Mouse (Mus musculus) kidney, adult 2 months (tissue): Measurements from ENCODE around the gene Unk. TPM values are rescaled to one million over a fixed set of nuclear protein-coding genes. Genes with fewer than 3 reads are reported as not detected.
A peak's percentile ranks its signal among the peaks of the same experiment; 100 is the strongest.

Experiments
- DNase-seq: peaks from one replicate; pipeline ENCODE4 v3.0.0; 2021
- H3K27ac ChIP-seq: fragments of 200-500 bp; 2 replicates; pipeline ENCODE4 v1.5.1; 2012; ENCODE audit warnings: low read depth, low read length, control low read depth, inconsistent platforms; ENCODE audit not compliant: insufficient read depth
- H3K27me3 ChIP-seq: fragments of 200-500 bp; replicated peaks from 2 replicates; pipeline ENCODE4 v1.6.1; 2012; ENCODE audit warnings: mild to moderate bottlenecking, moderate library complexity, low read length, inconsistent platforms; ENCODE audit not compliant: control insufficient read depth, insufficient read depth
- H3K36me3 ChIP-seq: fragments of 200-500 bp; 2 replicates; pipeline ENCODE4 v1.6.1; 2012; ENCODE audit warnings: mild to moderate bottlenecking, moderate library complexity, low read length, inconsistent platforms; ENCODE audit not compliant: control insufficient read depth, insufficient read depth
- H3K4me1 ChIP-seq: fragments of 200-500 bp; 2 replicates; pipeline ENCODE4 v1.6.1; 2011; ENCODE audit warnings: low read length; ENCODE audit not compliant: control insufficient read depth, insufficient read depth
- H3K4me3 ChIP-seq: fragments of 200-500 bp; 2 replicates; pipeline ENCODE4 v1.5.1; 2011; ENCODE audit warnings: mild to moderate bottlenecking, low read depth, low read length, control low read depth; ENCODE audit not compliant: insufficient read depth
- CTCF ChIP-seq: fragments of 200-500 bp; conservative IDR thresholded peaks from 2 replicates; pipeline ENCODE4 v1.5.1; 2011; ENCODE audit warnings: low read depth, mild to moderate bottlenecking, control low read depth, low read length, moderate library complexity, mixed read lengths; ENCODE audit not compliant: insufficient read depth, insufficient read length
- POLR2A ChIP-seq: fragments of 200-500 bp; IDR thresholded peaks from one replicate; pipeline ENCODE4 v1.6.1; 2011; ENCODE audit warnings: low read depth, low read length, control low read depth
- WGBS: fragments of 180-500 bp; shearing (Covaris S2); methylation state at CpG from one replicate; pipeline ENCODE4 v1.1.7; 2018; 5-methylcytosine and 5-hydroxymethylcytosine counted together
- polyA plus RNA-seq: library from polyadenylated mRNA; depleted of rRNA; stranded (reverse); fragments of >200 nt; gene quantifications from 2 replicates; pipeline ENCODE4 v1.2.3, GENCODE M21; 2012

The Unk gene
- polyA plus RNA-seq, 1 experiment = 22.1 TPM

GRCm38 (mm10) chr11:116099462-116099861 is 69.3 kb downstream of the Unk start:
- H3K4me1 ChIP-seq = peaks cover 43% of the 10 kb centered on the region
- DNase-seq = no peak
- H3K27me3 ChIP-seq = no peaks in the 10 kb centered on the region
- peak overlapping the region; percentile 95 for H3K27ac ChIP-seq
- TF ChIP-seq POLR2A (no peak), CTCF (no peak)
- WGBS = 31% methylated on average over 6 of the region's 6 CpGs
- H3K4me3 ChIP-seq = peak overlapping the region; percentile 52
- H3K36me3 ChIP-seq = no peaks in the 10 kb centered on the region

GRCm38 (mm10) chr11:116100385-116100784 is 70.3 kb downstream of the Unk start:
- Histone ChIP-seq H3K4me3 (peak overlapping the region; percentile 39), H3K4me1 (peaks cover 49% of the 10 kb centered on the region), H3K36me3 (no peaks in the 10 kb centered on the region), H3K27ac (peak overlapping the region; percentile 83), H3K27me3 (no peaks in the 10 kb centered on the region)
- TF ChIP-seq CTCF (no peak), POLR2A (peak; percentile 54)
- DNase-seq = peak; percentile 89
- 29% methylated on average over 6 of the region's 6 CpGs for WGBS

- WGBS = 44% methylated on average over 7 of the region's 7 CpGs
- H3K4me1 ChIP-seq = peaks cover 49% of the 10 kb centered on the region
- no peaks in the 10 kb centered on the region for H3K27me3 ChIP-seq
- H3K36me3 ChIP-seq = no peaks in the 10 kb centered on the region
- peak; percentile 43 for DNase-seq
- peak overlapping the region; percentile 39 for H3K4me3 ChIP-seq
- peak overlapping the region; percentile 83 for H3K27ac ChIP-seq
- TF ChIP-seq CTCF (no peak), POLR2A (no peak)
Observed at GRCm38 (mm10) chr11:116100839-116101238, 70.7 kb downstream of the Unk start.

GRCm38 (mm10) chr11:116101931-116102381 is 71.8 kb downstream of the Unk start:
- no peaks in the 10 kb centered on the region for H3K27me3 ChIP-seq
- no peak for TF ChIP-seq CTCF
- no peak for TF ChIP-seq POLR2A
- peak overlapping the region; percentile 83 for H3K27ac ChIP-seq
- peaks cover 56% of the 10 kb centered on the region for H3K4me1 ChIP-seq
- DNase-seq = peak; percentile 76
- H3K4me3 ChIP-seq = peak overlapping the region; percentile 26
- WGBS = 7% methylated on average over 11 of the region's 11 CpGs
- H3K36me3 ChIP-seq = peaks cover 2% of the 10 kb centered on the region; the same call in 1 of the 2 replicates

- 35% methylated on average over 3 of the region's 4 CpGs for WGBS
- TF ChIP-seq POLR2A (no peak), CTCF (no peak)
- no peaks in the 10 kb centered on the region for H3K27me3 ChIP-seq
- peaks cover 62% of the 10 kb centered on the region for H3K4me1 ChIP-seq
- peak overlapping the region; percentile 26; the same call in 1 of the 2 replicates for H3K4me3 ChIP-seq
- H3K27ac ChIP-seq = peak overlapping the region; percentile 83
- H3K36me3 ChIP-seq = peaks cover 2% of the 10 kb centered on the region; the same call in 1 of the 2 replicates
- peak; percentile 8 for DNase-seq
Observed at GRCm38 (mm10) chr11:116102472-116102871, 72.3 kb downstream of the Unk start.

GRCm38 (mm10) chr11:116103572-116103971 is 73.5 kb downstream of the Unk start:
- Histone ChIP-seq H3K27me3 (no peaks in the 10 kb centered on the region), H3K4me3 (no peak overlapping the region), H3K4me1 (peaks cover 65% of the 10 kb centered on the region), H3K27ac (peak overlapping the region; percentile 91), H3K36me3 (peaks cover 2% of the 10 kb centered on the region; the same call in 1 of the 2 replicates)
- peak; percentile 51 for DNase-seq
- WGBS = 37% methylated on average over 12 of the region's 12 CpGs
- TF ChIP-seq CTCF = no peak
- TF ChIP-seq POLR2A = no peak

GRCm38 (mm10) chr11:116104006-116104646 is 74.0 kb downstream of the Unk start:
- H3K27me3 ChIP-seq = no peaks in the 10 kb centered on the region
- peaks cover 61% of the 10 kb centered on the region for H3K4me1 ChIP-seq
- peak overlapping the region; percentile 91 for H3K27ac ChIP-seq
- WGBS = 13% methylated on average over 14 of the region's 14 CpGs
- DNase-seq = peak; percentile 95
- TF ChIP-seq CTCF (no peak), POLR2A (no peak)
- no peak overlapping the region for H3K4me3 ChIP-seq
- H3K36me3 ChIP-seq = peaks cover 2% of the 10 kb centered on the region; the same call in 1 of the 2 replicates
